Mouse (Mus musculus): ENCODE results near the gene Dazap1. TPM values are rescaled to one million over a fixed set of nuclear protein-coding genes. Genes with fewer than 3 reads are reported as not detected.
A peak's percentile ranks its signal among the peaks of the same experiment; 100 is the strongest.

The Dazap1 gene
- polyA plus RNA-seq, 1 experiment: 51.6 TPM

GRCm38 (mm10) chr10:80276238-80276637 lies 15.0 kb downstream of the Dazap1 start:
- Histone ChIP-seq H3K4me3 (ENCODE audit: insufficient read depth, low read depth, low read length) (no peak overlapping the region), H3K27ac (replicated peaks; ENCODE audit: low read depth, low read length) (0 out of 2 replicates have a peak overlapping the region, but pooled peaks have one; percentile 0), H3K4me1 (ENCODE audit: control insufficient read depth, insufficient read depth, insufficient read length, low read length) (peaks cover 11% of the 10 kb centered on the region)

DNA sequence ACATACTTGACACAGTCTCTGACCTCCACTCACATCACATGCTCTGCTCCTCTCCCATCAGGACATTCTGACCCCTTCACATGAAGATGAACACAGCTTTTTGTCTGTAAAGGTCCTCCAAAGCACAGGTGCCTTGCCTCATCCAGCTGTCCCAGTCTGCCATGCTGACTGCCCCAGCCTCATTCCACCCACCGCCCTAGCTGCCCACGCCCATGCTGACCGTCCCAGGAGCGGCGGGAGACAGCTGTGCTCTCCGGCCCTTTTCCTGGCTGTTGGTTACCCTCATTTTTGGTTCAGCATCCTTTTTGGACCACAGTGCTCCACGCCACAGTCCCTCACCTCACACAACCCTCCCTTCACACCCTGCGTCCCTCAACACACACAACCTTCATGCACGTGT lies 17.1 kb downstream of the Dazap1 start:
- no peak overlapping the region for H3K27ac ChIP-seq (replicated peaks; ENCODE audit: low read depth, low read length)
- H3K4me1 ChIP-seq (ENCODE audit: control insufficient read depth, insufficient read depth, insufficient read length, low read length): peaks cover 12% of the 10 kb centered on the region; the same call in 1 of the 2 replicates
- no peak overlapping the region for H3K4me3 ChIP-seq (ENCODE audit: insufficient read depth, low read depth, low read length)

- no peak overlapping the region for H3K4me3 ChIP-seq (ENCODE audit: insufficient read depth, low read depth, low read length)
- peaks cover 5% of the 10 kb centered on the region; the same call in 1 of the 2 replicates for H3K4me1 ChIP-seq (ENCODE audit: control insufficient read depth, insufficient read depth, insufficient read length, low read length)
- H3K27ac ChIP-seq (replicated peaks; ENCODE audit: low read depth, low read length): no peak overlapping the region
These were observed 18.0 kb downstream of the Dazap1 start for GRCm38 (mm10) chr10:80279273-80279672.

GRCm38 (mm10) chr10:80281304-80281703 lies 20.0 kb downstream of the Dazap1 start:
- Histone ChIP-seq H3K27ac (replicated peaks; ENCODE audit: low read depth, low read length) (peak overlapping the region; percentile 56), H3K4me3 (ENCODE audit: insufficient read depth, low read depth, low read length) (no peak overlapping the region), H3K4me1 (ENCODE audit: control insufficient read depth, insufficient read depth, insufficient read length, low read length) (peaks cover 5% of the 10 kb centered on the region; the same call in 1 of the 2 replicates)

DNA sequence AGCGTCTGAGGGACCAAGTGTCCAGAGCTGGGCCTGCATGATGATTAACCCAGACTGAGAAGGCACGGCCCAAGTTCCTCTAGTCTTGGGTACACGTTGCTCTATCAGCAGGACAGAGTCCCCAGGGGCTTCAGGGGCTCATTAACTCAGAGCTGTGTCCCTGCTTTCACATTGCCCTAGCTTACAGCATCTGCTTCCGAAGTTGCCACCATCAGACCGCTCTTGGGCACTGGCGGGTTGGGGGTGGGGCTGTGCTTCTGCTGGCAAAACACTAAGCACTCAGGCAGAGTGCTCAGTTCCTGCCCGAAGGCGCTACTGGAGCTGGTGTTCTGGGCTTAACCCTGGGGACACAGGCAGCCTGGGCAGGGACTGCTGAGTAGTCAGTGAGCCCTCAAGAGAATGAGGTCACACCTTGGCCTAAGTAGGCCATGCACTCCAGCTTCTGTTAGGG lies 20.7 kb downstream of the Dazap1 start:
- peaks cover 5% of the 10 kb centered on the region; the same call in 1 of the 2 replicates for H3K4me1 ChIP-seq (ENCODE audit: control insufficient read depth, insufficient read depth, insufficient read length, low read length)
- peak overlapping the region; percentile 11 for H3K27ac ChIP-seq (replicated peaks; ENCODE audit: low read depth, low read length)
- no peak overlapping the region for H3K4me3 ChIP-seq (ENCODE audit: insufficient read depth, low read depth, low read length)

DNA sequence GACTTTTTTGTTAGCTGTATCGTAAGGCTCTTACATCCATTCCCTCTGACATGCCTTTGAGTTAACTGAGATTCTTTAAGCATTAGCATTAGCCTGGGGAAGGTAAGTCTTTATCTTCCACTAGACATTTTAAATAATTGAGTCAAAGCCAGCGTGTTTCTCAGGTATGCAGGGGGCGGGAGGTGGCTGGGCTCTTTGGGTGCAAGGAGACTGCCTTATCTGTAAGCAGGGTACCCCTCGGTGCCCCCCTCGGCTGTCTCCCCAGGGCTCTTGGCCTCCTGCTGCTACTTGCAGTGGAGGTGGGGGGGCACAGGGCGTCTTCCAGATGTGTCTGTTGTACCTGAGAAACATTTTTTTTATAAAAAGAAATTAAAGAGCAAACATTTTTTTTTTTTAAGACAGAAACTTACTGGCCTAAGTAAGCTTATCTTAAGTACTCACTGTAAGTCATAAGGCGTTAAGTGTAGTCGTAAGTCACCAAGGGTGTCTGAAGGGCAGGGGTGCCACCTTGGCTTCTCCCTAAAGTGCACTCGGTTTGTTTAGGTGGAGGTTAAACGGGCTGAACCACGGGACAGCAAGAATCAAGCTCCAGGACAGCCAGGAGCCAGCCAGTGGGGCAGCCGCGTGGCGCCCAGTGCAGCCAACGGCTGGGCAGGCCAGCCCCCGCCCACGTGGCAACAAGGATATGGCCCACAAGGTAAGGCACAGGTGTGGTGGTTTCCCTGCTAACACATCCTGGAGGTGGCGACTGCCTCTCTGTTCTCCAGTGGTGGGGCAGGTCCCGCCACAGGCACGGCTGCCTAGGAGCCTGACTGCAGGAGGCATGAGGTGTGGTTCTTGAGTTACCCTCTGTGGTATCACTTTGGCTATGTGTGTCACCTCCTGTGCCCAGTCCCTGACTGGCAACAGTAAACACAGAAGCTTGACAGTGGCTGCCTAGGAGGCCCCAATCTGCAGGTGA lies 21.5 kb downstream of the Dazap1 start:
- Histone ChIP-seq H3K4me3 (ENCODE audit: insufficient read depth, low read depth, low read length) (no peak overlapping the region), H3K4me1 (ENCODE audit: control insufficient read depth, insufficient read depth, insufficient read length, low read length) (peaks cover 5% of the 10 kb centered on the region; the same call in 1 of the 2 replicates), H3K27ac (replicated peaks; ENCODE audit: low read depth, low read length) (peak overlapping the region; percentile 11; the same call in 1 of the 2 replicates)

DNA sequence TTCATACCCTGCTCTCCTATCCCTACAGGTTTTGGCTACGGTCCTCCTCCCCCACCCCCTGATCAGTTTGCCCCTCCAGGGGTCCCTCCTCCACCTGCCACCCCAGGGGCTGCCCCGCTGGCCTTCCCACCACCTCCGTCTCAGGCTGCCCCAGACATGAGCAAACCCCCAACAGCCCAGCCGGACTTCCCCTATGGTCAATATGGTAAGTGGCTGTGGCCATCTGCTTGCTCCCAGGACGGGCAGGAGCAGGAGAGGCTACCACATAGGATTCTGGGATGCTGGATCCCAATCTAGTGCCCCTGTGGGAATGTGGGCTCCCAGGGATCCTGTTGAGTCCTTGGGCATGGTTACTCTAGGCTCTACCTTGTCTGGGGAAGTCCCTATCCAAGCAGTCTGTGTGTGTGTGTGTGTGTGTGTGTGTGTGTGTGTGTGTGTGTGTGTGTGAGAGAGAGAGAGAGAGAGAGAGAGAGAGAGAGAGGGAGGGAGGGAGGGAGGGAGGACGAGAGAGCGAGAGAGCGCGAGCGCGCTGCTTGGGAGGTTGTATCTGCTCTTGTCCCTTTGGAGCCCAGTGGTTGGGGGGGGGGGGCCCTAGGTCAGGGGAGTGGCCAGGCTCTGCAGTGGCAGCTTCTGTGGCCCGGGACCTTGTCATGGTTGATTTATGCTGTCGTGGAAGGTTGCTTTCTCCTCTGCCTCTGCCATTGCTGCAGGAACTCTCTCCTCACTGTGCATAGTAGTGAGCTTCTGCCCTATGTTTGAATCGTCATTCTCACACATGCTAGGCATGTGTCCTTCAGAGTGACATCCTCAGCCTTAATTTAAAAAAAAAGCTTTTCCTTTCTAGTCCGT lies 24.2 kb downstream of the Dazap1 start:
- H3K4me1 ChIP-seq (ENCODE audit: control insufficient read depth, insufficient read depth, insufficient read length, low read length): peaks cover 5% of the 10 kb centered on the region; the same call in 1 of the 2 replicates
- no peak overlapping the region for H3K4me3 ChIP-seq (ENCODE audit: insufficient read depth, low read depth, low read length)
- H3K27ac ChIP-seq (replicated peaks; ENCODE audit: low read depth, low read length): no peak overlapping the region

DNA sequence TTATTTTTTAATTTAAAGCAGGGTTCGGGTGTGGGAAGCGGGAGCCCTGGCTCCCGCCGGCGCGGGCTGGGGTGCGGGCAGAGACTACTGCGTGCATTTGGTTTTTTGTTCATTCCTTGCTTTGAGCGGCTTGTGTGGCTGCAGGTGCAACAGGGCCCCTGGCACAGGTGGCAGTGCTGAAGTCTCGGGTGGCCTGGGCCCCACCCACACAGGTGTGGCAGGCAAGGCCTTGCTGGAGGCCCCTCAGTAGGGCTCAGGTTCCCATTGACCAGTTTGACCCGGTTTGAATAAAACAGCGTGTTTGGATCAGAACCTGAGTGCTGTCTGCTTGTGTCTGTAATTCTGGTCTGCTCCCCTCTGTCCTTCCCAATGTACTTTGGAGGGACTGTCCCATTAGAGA lies 26.8 kb downstream of the Dazap1 start:
- Histone ChIP-seq H3K4me3 (ENCODE audit: insufficient read depth, low read depth, low read length) (no peak overlapping the region), H3K27ac (replicated peaks; ENCODE audit: low read depth, low read length) (no peak overlapping the region), H3K4me1 (ENCODE audit: control insufficient read depth, insufficient read depth, insufficient read length, low read length) (peaks cover 1% of the 10 kb centered on the region; the same call in 1 of the 2 replicates)

DNA sequence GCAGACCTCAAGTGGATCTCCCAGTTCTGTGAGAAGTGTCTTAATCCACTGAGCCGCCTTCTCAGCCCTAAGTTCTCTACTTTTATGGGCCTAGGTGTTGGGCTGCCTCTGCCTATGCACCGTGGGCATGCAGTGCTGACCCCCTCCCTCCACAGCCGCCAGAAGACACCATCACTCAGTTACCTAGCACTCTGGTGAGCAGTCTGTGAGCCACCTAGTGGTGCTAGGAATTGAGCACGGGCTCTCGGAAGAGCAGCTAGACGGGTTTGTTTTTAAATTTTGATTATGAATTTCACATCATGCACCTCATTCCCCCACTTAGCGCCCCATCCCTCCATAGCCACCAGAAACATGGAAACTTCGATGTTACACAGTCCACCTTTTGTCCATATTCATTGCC lies 27.4 kb downstream of the Dazap1 start:
- H3K4me1 ChIP-seq (ENCODE audit: control insufficient read depth, insufficient read depth, insufficient read length, low read length): no peaks in the 10 kb centered on the region; the same call in 1 of the 2 replicates
- no peak overlapping the region for H3K4me3 ChIP-seq (ENCODE audit: insufficient read depth, low read depth, low read length)
- no peak overlapping the region for H3K27ac ChIP-seq (replicated peaks; ENCODE audit: low read depth, low read length)

GRCm38 (mm10) chr10:80292251-80293146 lies 31.2 kb downstream of the Dazap1 start, which contains the start of gene Rps15:
Rps15 (plus strand) TSS chr10:80292453.
- H3K4me1 ChIP-seq (ENCODE audit: control insufficient read depth, insufficient read depth, insufficient read length, low read length): no peaks in the 10 kb centered on the region; the same call in 1 of the 2 replicates
- peak within 1 kb of the TSS; percentile 51 for H3K27ac ChIP-seq (replicated peaks; ENCODE audit: low read depth, low read length)
- H3K4me3 ChIP-seq (ENCODE audit: insufficient read depth, low read depth, low read length): peak within 1 kb of the TSS; percentile 76

- Histone ChIP-seq H3K27ac (replicated peaks; ENCODE audit: low read depth, low read length) (no peak overlapping the region), H3K4me1 (ENCODE audit: control insufficient read depth, insufficient read depth, insufficient read length, low read length) (no peaks in the 10 kb centered on the region; the same call in 1 of the 2 replicates), H3K4me3 (ENCODE audit: insufficient read depth, low read depth, low read length) (peak overlapping the region; percentile 76)
These were observed 32.0 kb downstream of the Dazap1 start for GRCm38 (mm10) chr10:80293325-80293724.

- no peaks in the 10 kb centered on the region; the same call in 1 of the 2 replicates for H3K4me1 ChIP-seq (ENCODE audit: control insufficient read depth, insufficient read depth, insufficient read length, low read length)
These were observed 33.0 kb downstream of the Dazap1 start for GRCm38 (mm10) chr10:80294311-80294710.

DNA sequence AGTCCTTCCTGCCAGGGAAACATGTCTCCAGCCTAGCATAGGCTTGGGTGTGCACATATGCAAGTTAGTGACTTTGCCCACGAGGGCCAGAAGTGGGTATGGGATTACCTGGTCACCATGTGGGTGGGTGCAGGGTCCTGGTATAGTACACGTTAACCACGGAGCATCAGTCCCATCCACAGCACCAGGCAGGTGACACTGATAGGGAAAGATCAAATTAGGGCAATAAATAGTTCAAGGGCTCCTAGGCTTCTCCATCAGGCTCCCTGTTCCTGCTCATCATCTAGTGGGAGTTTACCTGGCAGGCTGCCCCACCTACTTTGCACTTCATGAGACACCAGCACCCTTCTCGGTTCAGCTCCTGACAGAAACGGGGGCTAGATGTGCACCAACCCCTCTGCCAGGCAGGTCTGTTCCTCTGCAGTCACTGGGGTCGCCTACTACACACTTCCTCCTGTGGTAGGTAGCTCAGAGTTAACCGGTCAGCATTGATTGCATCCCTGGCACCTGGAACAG lies 33.6 kb downstream of the Dazap1 start:
- Histone ChIP-seq H3K4me1 (ENCODE audit: control insufficient read depth, insufficient read depth, insufficient read length, low read length) (no peaks in the 10 kb centered on the region; the same call in 1 of the 2 replicates), H3K4me3 (ENCODE audit: insufficient read depth, low read depth, low read length) (no peak overlapping the region), H3K27ac (replicated peaks; ENCODE audit: low read depth, low read length) (no peak overlapping the region)

More at GRCm38 (mm10) chr10:80294311-80294710, 33.0 kb downstream of the Dazap1 start:
- no peak overlapping the region for H3K27ac ChIP-seq (replicated peaks; ENCODE audit: low read depth, low read length)
- H3K4me3 ChIP-seq (ENCODE audit: insufficient read depth, low read depth, low read length): no peak overlapping the region

All from brown adipose tissue, adult 24 weeks (tissue).